Mouse (Mus musculus) midbrain, embryonic 15.5 days (tissue): ENCODE data around the gene Alg11. TPM values are rescaled to one million over a fixed set of nuclear protein-coding genes. Genes with fewer than 3 reads are reported as not detected.

Source experiments
- ATAC-seq: fragments of 200-750 bp; cut with Nextera tagmentation; replicated peaks from 2 replicates; pipeline ENCODE4 v1.8.0; 2017; ENCODE audit warnings: moderate TSS enrichment
- H3K27ac ChIP-seq: fragments of 300-500 bp; sonication (generic); 2 replicates; pipeline ENCODE4 v1.5.1; 2015; ENCODE audit warnings: mild to moderate bottlenecking, inconsistent platforms
- H3K27me3 ChIP-seq: fragments of 300-500 bp; sonication (generic); replicated peaks from 2 replicates; pipeline ENCODE4 v1.6.1; 2015; ENCODE audit warnings: inconsistent platforms
- H3K36me3 ChIP-seq: fragments of 300-500 bp; sonication (generic); replicated peaks from 2 replicates; pipeline ENCODE4 v1.6.1; 2015; ENCODE audit warnings: inconsistent platforms
- H3K4me1 ChIP-seq: fragments of 300-500 bp; sonication (generic); 2 replicates; pipeline ENCODE4 v1.6.1; 2015; ENCODE audit warnings: inconsistent platforms
- H3K4me2 ChIP-seq: fragments of 300-500 bp; sonication (generic); 2 replicates; pipeline ENCODE4 v1.6.1; 2015; ENCODE audit warnings: inconsistent platforms, mild to moderate bottlenecking, moderate library complexity
- H3K4me3 ChIP-seq: fragments of 300-500 bp; sonication (generic); 2 replicates; pipeline ENCODE4 v1.5.1; 2015; ENCODE audit warnings: mild to moderate bottlenecking, inconsistent platforms
- H3K9ac ChIP-seq: fragments of 300-500 bp; sonication (generic); 2 replicates; pipeline ENCODE4 v1.6.1; 2015; ENCODE audit warnings: mild to moderate bottlenecking, inconsistent platforms
- H3K9me3 ChIP-seq: fragments of 300-500 bp; sonication (generic); 2 replicates; pipeline ENCODE4 v1.6.1; 2016; ENCODE audit warnings: inconsistent platforms
- WGBS: fragments of 180-500 bp; shearing (Covaris S2); methylation state at CpG from one replicate; pipeline ENCODE4 v1.1.7; 2015; ENCODE audit warnings: mixed read lengths; 5-methylcytosine and 5-hydroxymethylcytosine counted together
- polyA plus RNA-seq: library from polyadenylated mRNA; unstranded; fragments of >200 nt; fragmentation: Nextera tagmentation; extraction: Ambion mirVana; gene quantifications from 2 replicates; pipeline ENCODE4 v1.2.1, GENCODE M21; 2015

The Alg11 gene
- polyA plus RNA-seq, 1 experiment from 2014 or later: 43.2 TPM

DNA sequence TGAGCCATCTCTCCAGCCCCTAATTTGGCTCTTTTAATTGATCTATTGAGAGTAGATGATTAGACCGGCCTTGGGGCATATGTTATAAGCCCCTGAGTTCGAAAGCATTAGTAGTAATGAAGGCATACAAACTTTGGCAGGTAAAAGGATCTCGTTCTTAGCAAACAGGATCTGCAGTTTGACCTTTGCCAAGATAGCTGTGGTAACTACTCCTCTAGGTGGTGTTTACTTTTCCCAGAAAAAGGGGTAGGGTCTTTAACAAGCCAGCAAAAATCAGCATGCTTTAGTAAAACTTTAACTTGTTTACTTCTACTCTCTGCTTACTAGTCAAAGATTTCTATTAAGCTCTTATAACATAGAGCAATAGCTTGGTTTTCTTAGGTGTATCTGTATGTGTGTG, 18.0 kb upstream of the Alg11 start:
- no peak for ATAC-seq
- Histone ChIP-seq H3K9ac (no peak overlapping the region), H3K4me3 (no peak overlapping the region), H3K9me3 (no peaks in the 10 kb centered on the region), H3K4me1 (peaks cover 11% of the 10 kb centered on the region), H3K4me2 (no peak overlapping the region), H3K27ac (no peak overlapping the region), H3K36me3 (no peaks in the 10 kb centered on the region), H3K27me3 (no peaks in the 10 kb centered on the region)
- WGBS: 90% methylated on average over 3 of the region's 3 CpGs

DNA sequence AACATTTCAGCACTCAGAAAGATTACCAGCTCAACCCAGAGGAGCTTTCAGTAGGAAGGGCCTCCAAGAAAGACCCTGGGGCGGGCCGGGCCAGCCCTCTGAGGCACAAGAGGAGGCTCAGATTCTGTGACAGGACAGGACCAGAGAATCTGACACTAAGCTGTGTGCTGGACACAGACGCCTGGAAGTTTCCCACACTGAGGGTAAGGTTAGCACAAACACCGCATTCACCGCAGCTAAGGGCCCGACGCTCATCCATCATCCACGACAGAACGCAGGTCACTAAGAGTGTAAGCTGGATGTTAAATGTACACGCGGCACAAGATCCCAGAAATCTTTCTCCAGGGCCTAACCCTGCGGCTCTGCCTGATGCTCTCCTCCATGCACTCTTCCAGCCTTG, 16.8 kb upstream of the Alg11 start:
- Histone ChIP-seq H3K9me3 (no peaks in the 10 kb centered on the region), H3K27ac (no peak overlapping the region), H3K4me1 (peaks cover 11% of the 10 kb centered on the region), H3K27me3 (no peaks in the 10 kb centered on the region), H3K9ac (no peak overlapping the region), H3K4me2 (no peak overlapping the region), H3K36me3 (no peaks in the 10 kb centered on the region), H3K4me3 (no peak overlapping the region)
- ATAC-seq: no peak
- 68% methylated on average over 12 of the region's 12 CpGs for WGBS

DNA sequence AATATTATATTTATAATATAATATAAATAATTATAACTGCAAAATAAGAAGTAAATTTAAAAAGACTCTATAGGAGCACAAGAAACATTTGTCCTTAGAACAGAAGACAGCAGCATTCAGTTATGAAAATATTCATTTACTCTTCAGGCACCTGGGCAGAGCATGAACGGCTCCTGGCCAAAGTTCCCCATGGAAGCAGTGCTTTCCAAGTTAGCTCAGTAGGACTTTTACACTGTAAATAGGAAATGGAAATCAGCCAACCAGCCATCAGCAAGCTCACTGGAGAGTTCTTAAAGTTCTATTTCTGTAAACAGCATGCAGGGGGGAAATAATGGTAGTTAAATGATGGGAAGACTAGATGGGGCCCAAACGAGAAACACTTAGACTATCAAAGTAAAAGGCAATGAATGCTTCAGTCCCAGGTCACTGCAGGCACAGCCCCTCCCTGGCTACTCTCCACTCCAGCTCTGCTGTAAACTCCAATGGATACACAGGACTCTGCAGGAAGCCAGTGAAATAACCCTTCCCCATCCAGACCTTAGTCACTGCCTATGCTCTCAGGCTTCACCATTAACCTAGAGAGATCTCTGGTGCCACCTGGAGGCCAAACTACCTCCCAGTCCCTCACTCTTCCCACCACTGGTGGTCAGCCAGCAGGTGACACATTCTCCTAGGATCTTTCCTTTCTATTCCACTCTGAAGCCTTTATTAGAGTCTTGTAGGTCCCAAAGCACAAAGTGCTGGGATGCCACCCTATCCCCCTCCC, 12.6 kb upstream of the Alg11 start:
- no peak overlapping the region for H3K27ac ChIP-seq
- no peak for ATAC-seq
- no peak overlapping the region for H3K9ac ChIP-seq
- H3K36me3 ChIP-seq: no peaks in the 10 kb centered on the region
- whole genome bisulfite sequencing: 84% methylated on average over 2 of the region's 2 CpGs
- no peaks in the 10 kb centered on the region for H3K27me3 ChIP-seq
- H3K9me3 ChIP-seq: no peaks in the 10 kb centered on the region
- no peak overlapping the region for H3K4me3 ChIP-seq
- H3K4me1 ChIP-seq: no peaks in the 10 kb centered on the region
- no peak overlapping the region for H3K4me2 ChIP-seq

DNA sequence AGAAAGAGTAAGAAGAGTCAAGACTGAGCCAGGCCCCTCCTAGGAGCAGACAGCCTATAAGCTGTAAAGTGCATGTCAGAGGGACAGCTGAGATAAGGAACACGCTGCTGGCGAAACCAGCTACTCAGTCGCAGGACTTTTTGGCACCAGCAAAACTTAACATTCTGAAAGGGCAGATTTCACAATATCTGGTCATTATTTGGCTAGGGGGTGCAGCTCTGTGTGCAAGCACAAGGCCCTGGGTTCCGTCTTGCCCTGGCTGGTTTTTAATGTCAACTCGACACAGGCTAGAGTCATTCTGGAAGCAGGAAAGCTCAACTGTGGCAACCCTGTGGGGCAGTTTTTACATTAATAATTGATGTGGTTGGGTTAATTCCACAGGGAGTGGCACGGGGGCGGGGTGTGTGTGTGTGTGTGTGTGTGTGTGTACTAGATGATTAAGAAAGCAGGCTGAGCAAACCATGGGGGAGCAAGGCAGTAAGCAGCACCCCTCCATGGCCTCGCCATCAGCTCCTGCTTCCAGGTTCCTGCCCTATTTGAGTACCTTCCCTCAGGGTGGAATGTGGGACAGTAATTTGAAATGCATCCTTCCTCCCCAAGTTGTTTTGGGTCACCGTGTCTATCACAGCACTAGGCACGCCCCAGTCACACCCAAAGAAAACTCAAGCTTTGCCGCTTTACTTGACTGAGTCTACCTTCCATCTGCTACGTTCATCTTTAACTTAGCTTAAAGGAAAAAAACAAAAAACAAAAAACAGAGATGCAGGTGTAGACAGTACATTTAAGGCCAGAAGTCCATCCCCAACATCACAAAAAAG, 5.6 kb upstream of the Alg11 start:
- Histone ChIP-seq H3K4me2 (no peak overlapping the region), H3K27me3 (no peaks in the 10 kb centered on the region; the same call in 1 of the 2 replicates), H3K9me3 (no peaks in the 10 kb centered on the region), H3K4me1 (0 out of 2 replicates have a peak, but pooled peaks cover 3% of the 10 kb centered on the region), H3K9ac (no peak overlapping the region), H3K36me3 (no peaks in the 10 kb centered on the region), H3K27ac (no peak overlapping the region), H3K4me3 (no peak overlapping the region)
- no peak for ATAC-seq
- WGBS: 87% methylated on average over 12 of the region's 12 CpGs

DNA sequence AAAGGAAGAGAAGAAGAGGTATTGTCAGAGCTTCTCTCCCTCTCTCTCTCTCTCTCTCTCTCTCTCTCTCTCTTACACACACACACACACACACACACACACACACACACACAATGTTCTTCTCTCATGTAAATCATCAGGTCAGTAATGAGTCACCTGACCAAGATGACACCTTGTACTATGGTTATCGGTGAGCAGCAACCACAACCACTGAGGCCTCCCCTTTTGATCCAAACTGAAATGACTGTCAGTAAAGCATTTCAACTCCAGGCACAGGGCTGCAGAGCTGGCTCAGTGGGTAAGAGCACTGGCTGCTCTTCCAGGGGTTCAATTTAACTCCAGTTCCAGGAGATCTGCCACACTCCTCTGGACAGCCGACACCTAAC, 5.0 kb upstream of the Alg11 start:
- H3K4me3 ChIP-seq: no peak overlapping the region
- H3K4me2 ChIP-seq: no peak overlapping the region
- no peak overlapping the region for H3K27ac ChIP-seq
- 95% methylated on average over 2 of the region's 2 CpGs for WGBS
- H3K36me3 ChIP-seq: no peaks in the 10 kb centered on the region
- H3K9me3 ChIP-seq: no peaks in the 10 kb centered on the region
- no peaks in the 10 kb centered on the region; the same call in 1 of the 2 replicates for H3K27me3 ChIP-seq
- no peak for ATAC-seq
- no peak overlapping the region for H3K9ac ChIP-seq
- H3K4me1 ChIP-seq: 0 out of 2 replicates have a peak, but pooled peaks cover 3% of the 10 kb centered on the region

DNA sequence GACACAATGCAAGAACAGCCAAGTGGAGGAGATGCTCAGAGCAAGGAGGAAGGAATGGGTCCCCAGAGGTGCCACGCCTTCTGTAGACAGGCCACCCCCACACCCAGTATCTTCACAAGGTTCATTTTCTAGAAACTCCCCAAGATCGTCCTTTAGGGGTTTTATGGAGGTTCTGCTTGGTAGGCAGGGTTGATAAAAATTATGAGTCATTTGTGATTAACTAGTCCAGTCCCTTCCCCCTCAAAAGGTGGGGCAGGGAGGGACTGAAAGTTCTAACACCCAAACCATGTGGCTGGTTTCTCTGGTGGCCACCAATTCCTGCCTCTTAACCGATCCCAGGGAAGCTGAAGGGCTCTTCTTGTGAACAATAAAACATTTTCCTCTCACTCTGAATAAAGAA, 3.7 kb upstream of the Alg11 start:
- Histone ChIP-seq H3K27me3 (no peaks in the 10 kb centered on the region; the same call in 1 of the 2 replicates), H3K4me3 (no peak overlapping the region), H3K27ac (no peak overlapping the region), H3K9ac (no peak overlapping the region), H3K36me3 (no peaks in the 10 kb centered on the region), H3K9me3 (no peaks in the 10 kb centered on the region), H3K4me1 (peaks cover 10% of the 10 kb centered on the region), H3K4me2 (no peak overlapping the region)
- no peak for ATAC-seq
- WGBS: 79% methylated on average over 3 of the region's 3 CpGs

DNA sequence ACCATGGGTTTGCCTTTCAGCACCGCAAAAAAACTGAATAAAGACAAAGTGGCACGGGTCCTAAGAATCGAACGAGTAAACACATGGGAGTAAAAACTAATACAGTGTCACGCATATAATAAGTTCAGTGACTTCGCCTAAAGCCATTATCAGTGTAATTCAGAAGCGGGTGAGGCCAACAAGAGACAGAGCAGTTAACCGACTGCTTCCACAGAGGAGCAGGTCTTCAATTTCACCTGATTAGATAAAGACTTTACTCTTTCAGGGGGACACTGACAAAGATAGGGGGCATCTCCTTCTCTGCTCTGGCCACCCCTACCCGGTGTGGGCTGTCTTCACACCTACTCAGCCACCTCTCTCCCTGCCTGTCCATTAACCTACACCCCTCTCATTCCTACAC, 2.2 kb upstream of the Alg11 start:
- Histone ChIP-seq H3K27me3 (no peaks in the 10 kb centered on the region; the same call in 1 of the 2 replicates), H3K9ac (no peak overlapping the region), H3K36me3 (no peaks in the 10 kb centered on the region), H3K4me1 (peaks cover 13% of the 10 kb centered on the region), H3K9me3 (no peaks in the 10 kb centered on the region), H3K4me3 (no peak overlapping the region), H3K4me2 (no peak overlapping the region), H3K27ac (no peak overlapping the region)
- ATAC-seq: no peak
- WGBS: 82% methylated on average over 9 of the region's 9 CpGs

DNA sequence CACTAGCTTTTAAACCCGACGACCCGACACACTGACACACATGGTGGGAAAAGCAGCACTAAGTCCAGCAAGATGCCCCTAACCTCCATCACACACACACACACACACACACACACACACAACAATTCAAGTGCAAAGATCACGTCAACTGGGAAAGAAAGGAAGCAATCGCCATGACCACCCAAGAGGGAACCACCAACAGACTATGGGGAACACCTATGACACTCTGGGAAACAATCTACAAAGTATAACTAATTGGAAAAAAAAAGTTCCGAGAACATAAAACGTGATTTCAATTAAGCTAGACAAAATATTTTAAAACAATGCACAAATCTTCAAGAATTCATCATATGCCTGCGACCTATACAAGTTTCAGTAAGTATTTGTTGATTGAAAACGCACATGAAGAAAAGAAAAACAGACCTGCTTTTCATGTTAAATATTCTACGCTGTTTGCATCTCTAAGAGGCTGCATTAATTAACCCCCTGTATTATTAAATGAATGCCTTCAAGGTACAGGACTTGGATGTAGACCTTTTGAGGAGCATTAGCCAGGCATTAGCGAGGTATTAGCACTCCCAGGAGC, 1.3 kb upstream of the Alg11 start:
- no peak for ATAC-seq
- H3K4me2 ChIP-seq: peak overlapping the region; percentile 84
- H3K27ac ChIP-seq: no peak overlapping the region
- H3K4me3 ChIP-seq: peak overlapping the region; percentile 70
- peaks cover 13% of the 10 kb centered on the region for H3K4me1 ChIP-seq
- H3K9me3 ChIP-seq: no peaks in the 10 kb centered on the region
- H3K9ac ChIP-seq: peak overlapping the region; percentile 58; the same call in 1 of the 2 replicates
- H3K27me3 ChIP-seq: no peaks in the 10 kb centered on the region; the same call in 1 of the 2 replicates
- WGBS: 35% methylated on average over 11 of the region's 11 CpGs
- no peaks in the 10 kb centered on the region for H3K36me3 ChIP-seq

DNA sequence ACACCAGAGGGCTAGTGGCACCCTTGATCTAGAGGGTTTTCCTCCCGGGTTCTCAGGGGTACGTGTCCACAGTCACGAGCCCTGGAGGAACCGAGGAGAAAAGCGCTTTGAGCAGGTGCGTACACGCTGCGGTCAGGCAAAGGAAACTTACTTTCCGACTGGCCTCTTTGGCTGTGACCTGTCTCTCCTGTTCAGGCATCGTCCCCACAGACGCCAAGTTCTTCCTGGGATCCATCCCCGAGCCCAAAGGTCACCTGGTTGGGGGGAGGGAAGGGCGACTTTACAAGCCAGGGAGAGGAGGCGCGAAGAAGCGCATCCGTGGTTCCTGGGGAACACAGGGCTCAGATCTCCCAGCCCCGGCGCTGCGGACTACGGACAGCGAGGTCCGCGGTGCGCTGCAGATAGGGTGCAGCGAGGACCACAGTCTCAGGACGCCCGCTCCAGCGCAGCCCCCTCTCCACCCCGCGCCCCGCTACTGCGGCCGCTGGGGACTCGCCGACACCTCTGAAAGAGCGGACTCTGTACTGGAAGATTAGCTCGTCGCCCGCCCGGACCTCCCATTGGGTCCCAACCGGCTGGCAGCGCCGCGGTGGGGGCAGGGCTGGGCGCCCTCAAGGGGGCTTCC, 588 bp upstream of the Alg11 start, which contains the start of gene Atp7b:
TSS of gene Atp7b (minus strand) at position 485 of the 625 bp plus-strand sequence.
- Histone ChIP-seq H3K9me3 (no peaks in the 10 kb centered on the region), H3K9ac (peak within 1 kb of the TSS; percentile 58), H3K4me1 (peaks cover 13% of the 10 kb centered on the region), H3K36me3 (peaks cover 5% of the 10 kb centered on the region), H3K4me2 (peak within 1 kb of the TSS; percentile 84), H3K27me3 (no peaks in the 10 kb centered on the region; the same call in 1 of the 2 replicates), H3K27ac (peak within 1 kb of the TSS; percentile 27), H3K4me3 (peak within 1 kb of the TSS; percentile 70)
- peak; percentile 94 for ATAC-seq
- under 1% methylated on average over 45 of the region's 46 CpGs for WGBS

DNA sequence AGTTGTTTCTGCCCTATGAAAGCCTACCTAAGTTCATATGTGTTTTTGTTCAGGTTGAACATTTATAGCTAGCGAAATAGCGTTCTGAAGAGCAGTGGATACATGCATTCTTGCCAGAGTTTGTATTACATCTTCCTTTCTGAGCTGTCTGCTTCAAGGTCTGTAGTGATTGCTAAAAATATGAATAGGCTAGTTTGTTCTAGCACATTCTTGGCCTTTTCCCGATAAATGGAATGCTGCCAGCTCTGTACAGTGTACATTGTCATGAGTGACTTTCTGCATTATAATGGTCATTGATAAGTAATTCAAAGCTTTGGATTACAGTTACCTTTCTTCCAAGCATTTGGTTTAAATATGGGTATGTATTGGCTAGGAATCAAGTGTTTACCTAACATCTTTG, 605 bp downstream of the Alg11 start:
- no peak overlapping the region for H3K27ac ChIP-seq
- 6% methylated on average over 3 of the region's 3 CpGs for WGBS

DNA sequence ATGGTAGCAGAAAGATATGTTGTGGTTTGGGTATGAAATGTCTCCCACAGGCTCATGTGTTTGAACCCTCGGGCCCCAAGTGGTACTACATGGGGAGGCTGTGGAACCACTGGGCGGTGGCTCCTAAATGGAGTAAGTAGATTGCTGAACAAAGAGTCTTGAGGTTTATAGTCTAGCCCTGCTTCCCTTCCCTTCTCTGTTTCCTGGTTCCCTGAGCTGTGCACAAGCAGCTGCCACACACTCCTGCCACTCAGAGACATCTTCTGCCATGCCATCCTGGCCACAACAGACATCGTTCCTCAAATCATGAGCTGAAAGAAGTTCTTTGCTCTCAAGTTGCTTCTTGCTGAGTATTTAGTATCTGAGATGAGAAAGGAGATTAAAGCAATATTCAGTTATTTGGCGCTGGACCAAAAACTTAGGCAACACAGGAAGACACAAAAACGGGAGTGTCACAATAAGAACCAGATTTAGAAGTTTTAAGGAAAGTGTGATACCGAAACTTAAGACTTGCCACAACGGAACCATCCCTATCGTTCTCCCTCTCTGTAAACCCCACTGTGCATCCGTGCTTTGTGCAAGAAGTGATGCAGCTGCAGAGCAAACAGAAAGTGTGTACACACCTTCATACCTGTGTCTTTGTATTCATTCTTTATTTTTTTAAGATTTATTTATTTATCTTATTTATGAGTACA, 18.9 kb downstream of the Alg11 start:
- no peaks in the 10 kb centered on the region for H3K4me1 ChIP-seq
- ATAC-seq: no peak
- no peak overlapping the region for H3K4me2 ChIP-seq
- WGBS: 87% methylated on average over 9 of the region's 9 CpGs
- H3K27me3 ChIP-seq: no peaks in the 10 kb centered on the region
- H3K27ac ChIP-seq: no peak overlapping the region
- no peak overlapping the region for H3K4me3 ChIP-seq
- no peak overlapping the region for H3K9ac ChIP-seq
- no peaks in the 10 kb centered on the region for H3K36me3 ChIP-seq
- no peaks in the 10 kb centered on the region for H3K9me3 ChIP-seq

More for the DNA sequence above, 605 bp downstream of the Alg11 start:
- Histone ChIP-seq H3K4me3 (peak overlapping the region; percentile 70), H3K4me2 (peak overlapping the region; percentile 84), H3K27me3 (no peaks in the 10 kb centered on the region; the same call in 1 of the 2 replicates), H3K9me3 (no peaks in the 10 kb centered on the region), H3K4me1 (peaks cover 13% of the 10 kb centered on the region), H3K9ac (0 out of 2 replicates have a peak overlapping the region, but pooled peaks have one; percentile 37), H3K36me3 (peaks cover 17% of the 10 kb centered on the region)
- ATAC-seq: no peak
